Mouse (Mus musculus): ENCODE measurements around the gene Zfp423. TPM values are rescaled to one million over a fixed set of nuclear protein-coding genes. Genes with fewer than 3 reads are reported as not detected.

Zfp423 gene
- polyA plus RNA-seq, 1 experiment: not detected

GRCm38 (mm10) chr8:87734902-87735301 lies 224.5 kb downstream of the Zfp423 start:
- H3K4me1 ChIP-seq (ENCODE audit: control insufficient read depth, insufficient read depth, low read length): peaks cover 26% of the 10 kb centered on the region
- TF ChIP-seq POLR2A (IDR thresholded peaks at IDR 0.05; ENCODE audit: insufficient read depth, low read depth, low read length): no peak
- no peak for TF ChIP-seq CTCF (IDR thresholded peaks at IDR 0.05; ENCODE audit: insufficient read depth, low read depth, low read length)
- H3K4me3 ChIP-seq (ENCODE audit: insufficient read depth, low read depth, low read length): no peak overlapping the region
- 67% methylated on average over 4 of the region's 4 CpGs for WGBS
- H3K27ac ChIP-seq (ENCODE audit: insufficient read depth, low read depth, low read length): no peak overlapping the region

DNA sequence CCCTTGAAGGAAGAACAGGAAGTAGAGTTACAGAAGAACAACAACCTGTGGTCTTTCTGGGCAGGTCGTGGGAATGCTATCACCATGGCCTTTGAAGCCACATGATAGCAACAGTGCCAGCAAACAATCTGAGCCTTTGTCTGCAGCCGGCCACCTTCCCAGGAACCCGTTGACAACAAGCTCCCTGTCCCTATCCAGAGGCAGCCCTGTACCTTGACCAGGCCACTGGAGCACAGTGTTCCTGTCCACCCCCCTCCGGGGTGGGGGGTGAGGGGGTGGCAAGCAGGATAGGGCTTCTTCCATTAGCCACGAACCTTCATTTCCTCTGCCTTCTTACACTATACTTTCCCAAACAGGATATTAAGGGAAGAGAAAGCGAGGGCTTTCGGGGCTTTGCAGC lies 224.9 kb downstream of the Zfp423 start:
- Histone ChIP-seq H3K27ac (ENCODE audit: insufficient read depth, low read depth, low read length) (no peak overlapping the region), H3K4me1 (ENCODE audit: control insufficient read depth, insufficient read depth, low read length) (peaks cover 26% of the 10 kb centered on the region), H3K4me3 (ENCODE audit: insufficient read depth, low read depth, low read length) (no peak overlapping the region)
- TF ChIP-seq CTCF (IDR thresholded peaks at IDR 0.05; ENCODE audit: insufficient read depth, low read depth, low read length) (no peak), POLR2A (IDR thresholded peaks at IDR 0.05; ENCODE audit: insufficient read depth, low read depth, low read length) (no peak)
- 54% methylated on average over 7 of the region's 7 CpGs for WGBS

GRCm38 (mm10) chr8:87731062-87731461 lies 228.3 kb downstream of the Zfp423 start:
- no peak overlapping the region for H3K4me3 ChIP-seq (ENCODE audit: insufficient read depth, low read depth, low read length)
- H3K4me1 ChIP-seq (ENCODE audit: control insufficient read depth, insufficient read depth, low read length): peaks cover 22% of the 10 kb centered on the region
- H3K27ac ChIP-seq (ENCODE audit: insufficient read depth, low read depth, low read length): no peak overlapping the region
- 66% methylated on average over 12 of the region's 12 CpGs for WGBS
- TF ChIP-seq CTCF (IDR thresholded peaks at IDR 0.05; ENCODE audit: insufficient read depth, low read depth, low read length) (no peak), POLR2A (IDR thresholded peaks at IDR 0.05; ENCODE audit: insufficient read depth, low read depth, low read length) (no peak)

- TF ChIP-seq POLR2A (IDR thresholded peaks at IDR 0.05; ENCODE audit: insufficient read depth, low read depth, low read length): no peak
- TF ChIP-seq CTCF (IDR thresholded peaks at IDR 0.05; ENCODE audit: insufficient read depth, low read depth, low read length): no peak
- peaks cover 10% of the 10 kb centered on the region for H3K4me1 ChIP-seq (ENCODE audit: control insufficient read depth, insufficient read depth, low read length)
- H3K4me3 ChIP-seq (ENCODE audit: insufficient read depth, low read depth, low read length): no peak overlapping the region
- WGBS: 63% methylated on average over 8 of the region's 8 CpGs
- no peak overlapping the region for H3K27ac ChIP-seq (ENCODE audit: insufficient read depth, low read depth, low read length)
Measured at GRCm38 (mm10) chr8:87723015-87723414, 236.4 kb downstream of the Zfp423 start.

GRCm38 (mm10) chr8:87719137-87719815 lies 240.1 kb downstream of the Zfp423 start:
- WGBS: 56% methylated on average over 27 of the region's 27 CpGs
- peaks cover 19% of the 10 kb centered on the region for H3K4me1 ChIP-seq (ENCODE audit: control insufficient read depth, insufficient read depth, low read length)
- H3K27ac ChIP-seq (ENCODE audit: insufficient read depth, low read depth, low read length): no peak overlapping the region
- H3K4me3 ChIP-seq (ENCODE audit: insufficient read depth, low read depth, low read length): no peak overlapping the region
- TF ChIP-seq POLR2A (IDR thresholded peaks at IDR 0.05; ENCODE audit: insufficient read depth, low read depth, low read length) (no peak), CTCF (IDR thresholded peaks at IDR 0.05; ENCODE audit: insufficient read depth, low read depth, low read length) (no peak)

- no peak for TF ChIP-seq POLR2A (IDR thresholded peaks at IDR 0.05; ENCODE audit: insufficient read depth, low read depth, low read length)
- TF ChIP-seq CTCF (IDR thresholded peaks at IDR 0.05; ENCODE audit: insufficient read depth, low read depth, low read length): no peak
- peaks cover 11% of the 10 kb centered on the region for H3K4me1 ChIP-seq (ENCODE audit: control insufficient read depth, insufficient read depth, low read length)
- 86% methylated on average over 5 of the region's 5 CpGs for WGBS
- no peak overlapping the region for H3K4me3 ChIP-seq (ENCODE audit: insufficient read depth, low read depth, low read length)
- H3K27ac ChIP-seq (ENCODE audit: insufficient read depth, low read depth, low read length): no peak overlapping the region
Measured at GRCm38 (mm10) chr8:87717445-87717844, 241.9 kb downstream of the Zfp423 start.

DNA sequence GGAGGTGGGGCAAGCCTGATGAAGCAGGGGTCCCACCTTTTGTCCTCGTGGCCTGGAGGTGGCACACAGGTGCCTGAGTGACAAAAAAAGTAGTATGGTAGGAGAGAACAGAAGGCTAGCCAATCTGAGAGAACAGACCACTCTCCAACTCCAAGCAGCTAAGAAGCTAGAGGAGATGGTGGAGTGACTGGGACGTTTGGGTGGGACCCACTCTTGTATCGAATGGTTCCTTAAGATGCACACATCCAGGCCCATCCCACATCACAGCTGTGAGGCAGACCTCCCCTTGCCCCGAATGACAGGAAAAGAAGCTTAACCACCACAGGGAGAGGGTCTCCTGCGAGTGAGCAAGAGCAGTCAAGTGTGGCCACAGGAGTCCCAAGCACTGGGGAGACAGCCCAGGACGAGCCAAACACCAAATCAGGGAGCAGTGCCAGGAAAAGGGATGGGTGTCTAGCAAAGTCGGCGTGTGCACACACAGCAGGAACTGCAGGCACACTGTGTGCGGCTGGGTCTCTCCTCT lies 242.6 kb downstream of the Zfp423 start:
- WGBS: 37% methylated on average over 9 of the region's 9 CpGs
- Histone ChIP-seq H3K27ac (ENCODE audit: insufficient read depth, low read depth, low read length) (no peak overlapping the region), H3K4me1 (ENCODE audit: control insufficient read depth, insufficient read depth, low read length) (peaks cover 8% of the 10 kb centered on the region), H3K4me3 (ENCODE audit: insufficient read depth, low read depth, low read length) (no peak overlapping the region)
- TF ChIP-seq CTCF (IDR thresholded peaks at IDR 0.05; ENCODE audit: insufficient read depth, low read depth, low read length): no peak
- no peak for TF ChIP-seq POLR2A (IDR thresholded peaks at IDR 0.05; ENCODE audit: insufficient read depth, low read depth, low read length)

GRCm38 (mm10) chr8:87715731-87716682 lies 243.4 kb downstream of the Zfp423 start:
- H3K27ac ChIP-seq (ENCODE audit: insufficient read depth, low read depth, low read length): no peak overlapping the region
- peaks cover 8% of the 10 kb centered on the region for H3K4me1 ChIP-seq (ENCODE audit: control insufficient read depth, insufficient read depth, low read length)
- 25% methylated on average over 24 of the region's 24 CpGs for WGBS
- TF ChIP-seq POLR2A (IDR thresholded peaks at IDR 0.05; ENCODE audit: insufficient read depth, low read depth, low read length) (no peak), CTCF (IDR thresholded peaks at IDR 0.05; ENCODE audit: insufficient read depth, low read depth, low read length) (peak; percentile 69; the same call in 1 of the 2 replicates)
- H3K4me3 ChIP-seq (ENCODE audit: insufficient read depth, low read depth, low read length): no peak overlapping the region

DNA sequence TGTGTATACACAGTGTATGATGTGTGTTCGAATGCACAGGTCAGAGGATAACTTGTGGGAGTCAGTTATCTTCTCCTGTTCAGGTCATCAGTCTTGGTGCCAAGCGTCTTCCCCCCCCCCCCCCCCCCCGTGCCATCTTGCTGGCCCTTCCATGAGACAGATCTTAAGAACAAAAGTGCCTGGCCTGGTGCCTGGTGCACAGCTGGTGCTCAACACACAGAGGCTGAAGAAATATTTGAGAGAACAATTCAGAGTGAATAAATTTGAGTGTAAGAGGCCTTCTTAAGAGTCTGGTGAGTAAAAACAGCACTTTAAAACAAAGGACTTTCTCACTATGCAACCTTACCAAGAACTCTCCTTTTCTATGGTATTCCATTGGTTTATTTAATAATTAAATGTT lies 245.4 kb downstream of the Zfp423 start:
- Histone ChIP-seq H3K4me3 (ENCODE audit: insufficient read depth, low read depth, low read length) (no peak overlapping the region), H3K27ac (ENCODE audit: insufficient read depth, low read depth, low read length) (no peak overlapping the region), H3K4me1 (ENCODE audit: control insufficient read depth, insufficient read depth, low read length) (peaks cover 8% of the 10 kb centered on the region)
- TF ChIP-seq POLR2A (IDR thresholded peaks at IDR 0.05; ENCODE audit: insufficient read depth, low read depth, low read length): no peak
- TF ChIP-seq CTCF (IDR thresholded peaks at IDR 0.05; ENCODE audit: insufficient read depth, low read depth, low read length): no peak
- 47% methylated on average over 3 of the region's 3 CpGs for WGBS
